Mouse (Mus musculus): Measurements from ENCODE around the gene Cadm1.

DNA sequence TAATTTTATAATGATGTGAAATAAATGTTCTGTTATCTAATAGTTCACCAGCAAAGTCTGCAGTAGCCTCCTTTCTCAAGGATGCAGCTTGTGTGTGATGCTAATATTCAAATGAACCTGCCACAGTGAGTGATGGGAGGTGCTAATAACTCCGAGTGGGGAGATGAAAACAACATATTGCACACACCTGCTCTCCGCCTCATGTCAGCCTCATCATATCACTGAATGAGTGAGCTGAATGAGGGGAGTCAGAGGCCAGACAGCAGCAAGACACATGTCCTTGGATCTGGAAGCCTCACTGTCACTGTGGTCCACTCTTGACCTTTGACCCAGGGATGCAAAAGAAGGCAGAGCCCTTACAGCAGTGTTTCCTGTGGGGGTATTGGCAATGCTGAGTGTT, 156.9 kb downstream of the Cadm1 start:
- TF ChIP-seq CTCF (IDR thresholded peaks at IDR 0.05; ENCODE audit: borderline replicate concordance, extremely low read depth, insufficient read depth, insufficient read length) = no peak
- no peak for TF ChIP-seq POLR2A (IDR thresholded peaks at IDR 0.05; ENCODE audit: borderline replicate concordance, extremely low read depth, insufficient read depth, insufficient read length, poor library complexity, severe bottlenecking)

Data from brain, embryonic 14.5 days (tissue).